Mouse (Mus musculus) forebrain, embryonic 16.5 days (tissue): Measurements from ENCODE around the gene Ankrd13c. TPM values are rescaled to one million over a fixed set of nuclear protein-coding genes. Genes with fewer than 3 reads are reported as not detected.
"Not testable (repeated sequence)": the region's sequence is repeated elsewhere in the genome, so short reads cannot be mapped to it uniquely, and the experiment has no call there.

Experiments
- ATAC-seq: fragments of 200-750 bp; cut with Nextera tagmentation; 2 replicates; pipeline ENCODE4 v1.8.0; 2017; ENCODE audit warnings: mild to moderate bottlenecking, moderate library complexity
- H3K27ac ChIP-seq: fragments of 300-500 bp; sonication (generic); 2 replicates; pipeline ENCODE4 v1.5.1; 2014; ENCODE audit warnings: low read length, control low read depth
- H3K27me3 ChIP-seq: fragments of 300-500 bp; sonication (generic); replicated peaks from 2 replicates; pipeline ENCODE4 v1.6.1; 2014; ENCODE audit warnings: low read length; ENCODE audit not compliant: control insufficient read depth, insufficient read depth
- H3K36me3 ChIP-seq: fragments of 300-500 bp; sonication (generic); 2 replicates; pipeline ENCODE4 v1.6.1; 2014; ENCODE audit not compliant: control insufficient read depth, insufficient read depth
- H3K4me1 ChIP-seq: fragments of 300-500 bp; sonication (generic); replicated peaks from 2 replicates; pipeline ENCODE4 v1.6.1; 2014; ENCODE audit warnings: low read length; ENCODE audit not compliant: control insufficient read depth, insufficient read depth
- H3K4me2 ChIP-seq: fragments of 300-500 bp; sonication (generic); 2 replicates; pipeline ENCODE4 v1.6.1; 2014; ENCODE audit warnings: mild to moderate bottlenecking, low read length, control low read depth
- H3K4me3 ChIP-seq: fragments of 300-500 bp; sonication (generic); replicated peaks from 2 replicates; pipeline ENCODE4 v1.5.1; 2014; ENCODE audit warnings: mild to moderate bottlenecking, low read length, control low read depth
- H3K9ac ChIP-seq: fragments of 300-500 bp; sonication (generic); replicated peaks from 2 replicates; pipeline ENCODE4 v1.6.1; 2014; ENCODE audit warnings: low read depth, low read length, control low read depth
- H3K9me3 ChIP-seq: fragments of 300-500 bp; sonication (generic); 2 replicates; pipeline ENCODE4 v1.6.1; 2016; ENCODE audit warnings: low read length; ENCODE audit not compliant: control insufficient read depth
- WGBS: fragments of 180-500 bp; shearing (Covaris S2); extraction: QIAGEN DNeasy Blood & Tissue Kit; methylation state at CpG from one replicate; pipeline ENCODE4 v1.1.7; 2014; 5-methylcytosine and 5-hydroxymethylcytosine counted together
- polyA plus RNA-seq: library from polyadenylated mRNA; unstranded; fragments of >200 nt; fragmentation: Nextera tagmentation; extraction: Ambion mirVana; gene quantifications from 2 replicates; pipeline ENCODE4 v1.2.1, GENCODE M21; 2015

Gene Ankrd13c
- polyA plus RNA-seq, 1 experiment from 2014 or later, result 26.5 TPM

DNA sequence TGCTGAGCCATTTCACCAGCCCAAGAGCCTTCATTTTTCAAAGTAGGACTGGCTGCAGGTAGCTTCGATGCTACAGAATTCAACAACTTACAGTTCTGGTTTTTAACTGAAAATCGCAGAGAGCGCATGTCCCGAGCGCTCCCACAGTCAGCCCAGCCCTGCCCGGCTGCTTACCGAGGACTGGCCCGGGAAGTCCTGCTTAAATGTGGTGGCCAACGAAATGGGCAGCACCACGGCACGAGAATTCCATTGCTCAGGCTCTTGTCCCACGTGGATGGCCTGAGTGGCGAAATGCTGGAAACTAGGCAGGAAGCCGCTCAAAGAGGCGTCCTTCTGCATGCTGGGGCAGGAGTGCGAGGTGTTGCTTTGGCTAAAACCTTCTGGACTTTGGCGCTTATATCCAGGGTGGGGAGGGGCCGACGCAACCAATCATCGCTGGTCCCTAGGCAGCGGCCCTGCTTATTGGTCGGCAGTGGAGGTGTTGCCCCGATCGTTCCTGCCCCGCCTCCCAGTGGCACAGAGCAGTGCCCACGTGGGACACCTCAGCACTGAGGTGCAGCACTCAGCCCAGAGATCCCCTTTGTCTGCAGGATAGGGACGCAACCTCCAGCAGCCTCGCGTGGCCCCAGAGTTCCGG, 22.2 kb upstream of the Ankrd13c start, which contains the start of gene Cth:
Gene Cth (minus strand): TSS at position 386 of the 637 bp plus-strand sequence.
- Histone ChIP-seq H3K27me3 (no peaks in the 10 kb centered on the region), H3K4me3 (peak within 1 kb of the TSS; percentile 68), H3K9me3 (no peaks in the 10 kb centered on the region), H3K4me2 (peak within 1 kb of the TSS; percentile 100), H3K4me1 (peaks cover 9% of the 10 kb centered on the region), H3K36me3 (no peaks in the 10 kb centered on the region), H3K9ac (peak within 1 kb of the TSS; percentile 57), H3K27ac (no peak within 1 kb of the TSS)
- ATAC-seq, result peak; percentile 100
- under 1% methylated on average over 30 of the region's 30 CpGs for WGBS

DNA sequence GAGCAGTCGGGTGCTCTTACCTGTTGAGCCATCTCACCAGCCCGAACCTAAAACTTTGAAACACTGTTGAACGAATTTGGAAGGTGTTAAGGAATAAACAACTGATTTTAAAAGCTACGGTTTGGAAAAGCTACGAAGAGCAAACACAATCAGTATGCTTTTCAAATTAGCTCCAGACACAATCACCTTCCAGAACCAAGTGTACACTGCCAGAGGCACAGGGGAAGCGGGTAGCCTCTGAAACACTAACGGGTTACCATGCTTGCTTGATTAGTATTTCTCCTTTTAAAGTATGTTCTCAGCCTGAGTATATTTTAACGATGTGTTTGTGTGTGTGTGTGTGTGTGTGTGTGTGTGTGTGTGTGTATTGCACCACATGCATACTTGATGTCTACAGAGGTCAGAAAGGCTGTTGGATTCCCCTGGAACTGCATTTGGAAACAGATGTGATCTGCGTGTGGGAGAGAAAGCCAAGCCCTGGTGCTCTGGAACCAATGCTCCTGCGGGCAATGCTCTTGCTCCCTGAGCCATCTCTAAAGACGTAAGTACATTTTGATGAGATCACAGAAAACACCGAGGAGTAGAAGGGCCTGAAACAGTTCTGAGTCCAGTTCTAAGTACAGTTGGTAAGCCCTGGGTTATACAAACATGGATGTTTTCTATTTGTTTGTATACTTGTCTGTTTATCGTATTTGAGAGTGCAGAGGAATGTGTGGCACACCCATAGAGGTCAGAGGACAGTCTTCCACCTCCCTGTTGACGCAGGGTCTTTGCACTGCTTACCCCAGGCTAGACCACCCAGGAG, 21.1 kb upstream of the Ankrd13c start:
- Histone ChIP-seq H3K27me3 (no peaks in the 10 kb centered on the region), H3K4me1 (peaks cover 9% of the 10 kb centered on the region), H3K4me3 (no peak overlapping the region), H3K9me3 (no peaks in the 10 kb centered on the region), H3K27ac (no peak overlapping the region), H3K4me2 (no peak overlapping the region), H3K36me3 (no peaks in the 10 kb centered on the region), H3K9ac (no peak overlapping the region)
- 78% methylated on average over 14 of the region's 14 CpGs for WGBS
- ATAC-seq, result no peak

DNA sequence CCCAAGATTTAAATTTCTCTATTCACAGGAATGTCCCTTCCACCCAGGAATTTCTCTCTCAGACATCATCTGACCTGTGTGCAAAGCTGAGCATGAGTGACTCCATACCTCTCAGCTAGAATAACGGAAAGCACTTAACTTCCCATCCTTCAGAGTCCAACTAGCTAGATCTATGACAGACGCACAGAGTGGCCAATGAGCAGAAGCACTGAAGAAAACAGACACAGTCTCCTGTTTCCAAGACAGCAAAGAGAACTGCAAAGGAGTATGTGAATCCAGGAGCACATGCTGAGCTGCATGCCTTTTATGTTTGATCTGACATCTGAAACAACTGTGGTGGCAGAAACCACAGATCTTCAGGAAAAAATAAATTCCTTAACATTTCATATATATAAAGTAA, 20.3 kb upstream of the Ankrd13c start:
- Histone ChIP-seq H3K4me2 (no peak overlapping the region), H3K4me1 (peaks cover 9% of the 10 kb centered on the region), H3K4me3 (no peak overlapping the region), H3K9me3 (no peaks in the 10 kb centered on the region), H3K27ac (no peak overlapping the region), H3K27me3 (no peaks in the 10 kb centered on the region), H3K36me3 (no peaks in the 10 kb centered on the region), H3K9ac (no peak overlapping the region)
- WGBS, result 71% methylated on average over 2 of the region's 2 CpGs
- ATAC-seq, result no peak

DNA sequence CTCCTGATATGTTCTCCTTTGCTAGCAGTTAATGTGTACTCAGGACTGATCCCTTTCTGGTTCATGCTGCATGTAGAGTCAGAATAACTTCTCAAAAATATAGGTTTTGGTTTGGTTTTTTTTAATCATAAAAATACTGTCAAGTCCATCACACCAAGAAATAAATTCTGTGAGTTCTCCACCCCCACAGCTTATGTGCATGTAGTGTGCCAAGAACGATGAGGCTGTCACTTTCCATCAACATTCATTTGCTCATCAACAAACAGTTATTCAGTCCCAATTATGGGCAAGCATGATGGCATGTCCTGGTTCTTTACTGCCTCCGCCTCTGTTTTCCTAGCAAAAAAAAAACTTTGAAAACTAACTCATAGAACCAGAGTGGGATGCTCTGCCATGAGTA, 18.3 kb upstream of the Ankrd13c start:
- no peaks in the 10 kb centered on the region for H3K27me3 ChIP-seq
- H3K36me3 ChIP-seq, result no peaks in the 10 kb centered on the region
- 84% methylated on average over 2 of the region's 2 CpGs for WGBS
- H3K9ac ChIP-seq, result no peak overlapping the region
- no peak overlapping the region for H3K4me3 ChIP-seq
- H3K27ac ChIP-seq, result no peak overlapping the region
- no peaks in the 10 kb centered on the region for H3K9me3 ChIP-seq
- no peak overlapping the region for H3K4me2 ChIP-seq
- ATAC-seq, result no peak
- H3K4me1 ChIP-seq, result peaks cover 9% of the 10 kb centered on the region

- no peak for ATAC-seq
- Histone ChIP-seq H3K36me3 (no peaks in the 10 kb centered on the region), H3K4me2 (no peak overlapping the region), H3K9ac (no peak overlapping the region), H3K4me3 (no peak overlapping the region), H3K9me3 (no peaks in the 10 kb centered on the region), H3K4me1 (peaks cover 7% of the 10 kb centered on the region), H3K27ac (no peak overlapping the region), H3K27me3 (no peaks in the 10 kb centered on the region)
- 88% methylated on average over 1 of the region's 1 CpGs for WGBS
Observed at GRCm38 (mm10) chr3:157929417-157929816, 17.6 kb upstream of the Ankrd13c start.

- H3K9me3 ChIP-seq, result no peaks in the 10 kb centered on the region
- no peaks in the 10 kb centered on the region for H3K27me3 ChIP-seq
- H3K4me3 ChIP-seq, result no peak overlapping the region
- H3K4me1 ChIP-seq, result no peaks in the 10 kb centered on the region
- 64% methylated on average over 3 of the region's 3 CpGs for WGBS
- H3K27ac ChIP-seq, result no peak overlapping the region
- no peak overlapping the region for H3K9ac ChIP-seq
- H3K4me2 ChIP-seq, result no peak overlapping the region
- no peak for ATAC-seq
- H3K36me3 ChIP-seq, result no peaks in the 10 kb centered on the region
Observed at GRCm38 (mm10) chr3:157931592-157931991, 15.4 kb upstream of the Ankrd13c start.

DNA sequence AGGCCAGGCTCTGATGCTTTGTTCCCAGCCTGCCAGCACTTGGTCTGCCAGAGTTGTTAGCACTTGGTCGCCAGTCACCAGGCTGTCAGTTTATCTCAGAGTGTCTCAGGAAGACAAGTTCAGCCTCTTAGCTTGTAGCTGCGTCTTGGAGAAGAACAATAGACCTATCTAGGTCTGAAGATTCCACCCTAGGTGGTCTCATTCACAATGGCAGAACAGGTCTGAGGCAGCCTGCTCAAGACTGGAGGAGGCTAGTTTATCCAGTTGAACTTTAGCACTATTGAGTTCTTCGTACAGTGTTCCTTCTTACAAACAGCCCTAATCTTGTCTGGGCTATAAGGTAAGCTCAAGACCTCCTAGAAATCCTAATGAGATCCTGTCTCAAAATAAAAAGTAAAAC, 15.0 kb upstream of the Ankrd13c start:
- H3K36me3 ChIP-seq, result no peaks in the 10 kb centered on the region
- no peak overlapping the region for H3K4me2 ChIP-seq
- H3K9me3 ChIP-seq, result no peaks in the 10 kb centered on the region
- 46% methylated on average over 3 of the region's 3 CpGs for WGBS
- no peaks in the 10 kb centered on the region for H3K27me3 ChIP-seq
- no peak overlapping the region for H3K27ac ChIP-seq
- H3K9ac ChIP-seq, result no peak overlapping the region
- no peaks in the 10 kb centered on the region for H3K4me1 ChIP-seq
- H3K4me3 ChIP-seq, result no peak overlapping the region
- ATAC-seq, result no peak

DNA sequence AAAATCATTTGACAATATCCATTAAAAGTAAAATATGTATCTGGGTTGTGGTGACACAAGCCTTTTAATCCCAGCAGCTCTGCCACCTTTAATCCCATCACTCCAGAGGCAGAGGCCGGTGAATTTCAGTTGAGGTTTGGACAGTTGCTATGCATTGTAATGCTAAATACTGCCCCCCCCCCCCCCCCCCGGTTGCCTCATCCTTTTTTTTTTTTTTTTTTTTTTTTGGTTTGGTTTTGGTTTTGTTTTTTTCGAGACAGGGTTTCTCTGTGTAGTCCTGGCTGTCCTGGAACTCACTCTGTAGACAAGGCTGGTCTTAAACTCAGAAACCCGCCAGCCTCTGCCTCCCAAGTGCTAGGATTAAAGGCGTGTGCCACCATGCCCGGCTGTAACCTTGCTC, 13.8 kb upstream of the Ankrd13c start:
- H3K9ac ChIP-seq, H3K27ac ChIP-seq, H3K27me3 ChIP-seq, H3K36me3 ChIP-seq, H3K4me2 ChIP-seq, H3K4me1 ChIP-seq, H3K4me3 ChIP-seq, H3K9me3 ChIP-seq, ATAC-seq: not testable (repeated sequence)
- 66% methylated on average over 5 of the region's 6 CpGs for whole genome bisulfite sequencing

GRCm38 (mm10) chr3:157934301-157934823, 12.7 kb upstream of the Ankrd13c start:
- Histone ChIP-seq H3K9ac (no peak overlapping the region), H3K4me1 (no peaks in the 10 kb centered on the region), H3K36me3 (no peaks in the 10 kb centered on the region), H3K27me3 (no peaks in the 10 kb centered on the region), H3K27ac (no peak overlapping the region), H3K4me2 (no peak overlapping the region), H3K4me3 (no peak overlapping the region), H3K9me3 (no peaks in the 10 kb centered on the region)
- ATAC-seq, result no peak
- 82% methylated on average over 3 of the region's 3 CpGs for WGBS
